Comparison of ENCODE assay signal across 17 mouse cellular contexts in genomic region chr4:148933109-148933508, GRCm38 (mm10).
"Had no signal": no experiment of that assay in that cellular context is flagged by ENCODE, and none has a peak within 500 bp of the region (broad histone marks: within the 10 kb centered on the region; RNA-seq: fewer than 3 reads in every experiment).

No protein-coding gene starts in this region.

- ATAC-seq: midbrain, embryonic 16.5 days had no signal

- H3K4me3 ChIP-seq: midbrain, embryonic 10.5 days; midbrain, embryonic 12.5 days; myocyte; neural tube, embryonic 13.5 days; neural tube, embryonic 15.5 days had no signal

- DNase-seq: lung, embryonic 14.5 days; lung, postnatal 10 days; midbrain, embryonic 14.5 days; retina, postnatal 1 day; right cerebral cortex, adult 18-20 months; right cerebral cortex, postnatal 25 days; right cerebral cortex, postnatal 4 days; spleen, adult 18-20 months; thymus, adult 18-20 months; thymus, postnatal 14 days; thymus, postnatal 36 days had no signal

- H3K4me2 ChIP-seq: lung, embryonic 14.5 days; midbrain, embryonic 12.5 days; neural tube, embryonic 13.5 days; neural tube, embryonic 15.5 days had no signal

- H3K27ac ChIP-seq: midbrain, embryonic 10.5 days; midbrain, embryonic 12.5 days; neural tube, embryonic 13.5 days; neural tube, embryonic 15.5 days had no signal

- H3K36me3 ChIP-seq: midbrain, embryonic 12.5 days; neural tube, embryonic 15.5 days had no signal

- H3K9ac ChIP-seq: lung, embryonic 14.5 days; midbrain, embryonic 12.5 days; neural tube, embryonic 15.5 days had no signal

- H3K9me3 ChIP-seq: midbrain, embryonic 10.5 days; midbrain, embryonic 12.5 days; neural tube, embryonic 13.5 days; neural tube, embryonic 15.5 days had no signal
